Mouse (Mus musculus) monocyte, adult 5-6 weeks (primary cell): ENCODE results near the gene C330021F23Rik. TPM values are rescaled to one million over a fixed set of nuclear protein-coding genes. Genes with fewer than 3 reads are reported as not detected.

Source experiments
- ATAC-seq: fragments of 153-309, 156-312 bp; replicated peaks from 2 replicates; pipeline ENCODE4 v1.8.0; 2017; ENCODE audit warnings: mild to moderate bottlenecking; ENCODE audit not compliant: low TSS enrichment, insufficient number of reproducible peaks, severe bottlenecking, poor library complexity, low FRiP score
- total RNA-seq: library from RNA; stranded (forward); fragments of 200-1000, 200-491, 200-594 nt; gene quantifications from 3 replicates; pipeline ENCODE4 v1.2.3, GENCODE M21; 2017

Gene C330021F23Rik
- total RNA-seq, 1 experiment from 2014 or later, result 2.3 TPM

DNA sequence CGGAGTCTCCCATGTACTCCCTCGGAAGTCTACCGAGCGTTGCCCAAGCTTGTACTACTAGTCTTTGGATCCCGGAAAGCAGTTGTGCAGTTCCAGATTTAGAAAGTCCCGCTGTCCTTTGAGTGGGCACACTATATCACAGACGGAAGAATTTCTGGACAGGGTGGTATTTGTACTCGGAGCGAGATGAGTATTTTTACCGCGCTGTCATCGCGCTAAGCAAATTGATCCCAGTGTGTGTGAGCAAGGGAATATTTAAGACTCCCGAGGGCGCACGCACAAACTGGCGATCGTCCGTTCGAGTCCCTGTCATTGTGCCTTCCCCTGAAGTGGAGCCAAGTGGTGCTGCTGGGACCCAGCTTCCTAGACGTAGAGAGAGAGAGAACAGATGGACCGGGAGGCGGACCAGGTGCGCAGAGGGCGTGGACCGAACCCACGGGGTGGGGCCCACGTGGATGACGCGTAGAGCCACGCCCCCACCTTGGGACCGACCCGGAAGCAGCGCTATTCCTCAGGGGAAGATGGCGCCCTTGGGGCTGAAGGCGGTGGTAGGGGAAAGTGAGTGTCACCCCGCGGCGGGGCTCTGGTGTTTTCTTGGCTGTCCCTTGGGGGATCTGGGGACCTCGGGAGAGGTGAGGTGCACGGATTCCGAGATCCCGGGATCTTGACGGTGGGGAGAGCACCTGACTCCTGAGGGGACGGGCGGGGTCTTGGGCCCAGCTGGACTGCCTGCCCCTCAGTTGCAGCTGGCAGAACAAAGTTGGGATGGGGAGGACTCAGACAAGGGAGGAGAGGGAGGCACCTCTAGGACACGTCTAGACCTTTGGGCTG, 63.1 kb downstream of the C330021F23Rik start, which contains the start of gene Stxbp2:
Gene Stxbp2, plus strand, starts transcription at position 309 of the 831 bp plus-strand sequence.
- ATAC-seq, result peak; percentile 84

DNA sequence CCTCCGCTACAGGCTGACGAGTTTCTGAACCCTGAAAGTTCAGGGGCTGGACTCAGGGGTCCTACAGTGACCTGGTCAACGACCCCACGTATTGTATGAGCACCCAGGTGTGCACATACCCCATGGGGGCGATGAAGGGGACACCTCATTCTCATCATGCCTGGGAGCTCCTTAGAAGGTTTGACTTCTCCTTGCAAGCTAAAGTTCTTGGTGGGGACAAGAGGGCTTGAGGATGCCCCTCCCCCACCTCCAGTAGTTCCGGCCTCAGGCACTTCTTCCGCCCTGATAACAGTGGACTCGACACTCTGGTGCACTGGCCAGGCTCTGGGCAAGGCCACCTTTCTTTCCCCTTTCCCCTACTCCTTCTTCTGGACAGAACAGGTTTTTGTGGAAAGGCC, 63.7 kb downstream of the C330021F23Rik start:
- ATAC-seq, result peak; percentile 25; the same call in 1 of the 2 replicates

Other genes starting within 250 kb of the C330021F23Rik start
- gene A430078G23Rik, start 214.6 kb upstream of the C330021F23Rik start, total RNA-seq, result 62.9 to 119 TPM (median 81.1 TPM) in 3 replicates
- gene Arhgef18, start 175.0 kb upstream of the C330021F23Rik start, total RNA-seq, result 44.8 to 134 TPM (median 53.5 TPM) in 3 replicates
- 1.7 to 2.1 TPM in 2 of 3 replicates, not detected in the other for gene Pex11g, start 100.3 kb upstream of the C330021F23Rik start, total RNA-seq
- 0.29 TPM in 1 of 3 replicates, not detected in the others for gene Tex45, start 97.1 kb upstream of the C330021F23Rik start, total RNA-seq
- 1.6 to 2.7 TPM (median 2.0 TPM) in 3 replicates for gene Zfp358, start 74.9 kb upstream of the C330021F23Rik start, total RNA-seq
- gene Mcoln1, start 67.5 kb upstream of the C330021F23Rik start, total RNA-seq, result 46.3 to 51.3 TPM (median 48.3 TPM) in 3 replicates
- 30.8 to 45.4 TPM (median 31.3 TPM) in 3 replicates for gene Pnpla6, start 52.6 kb upstream of the C330021F23Rik start, total RNA-seq
- not detected in 3 replicates for gene Camsap3, start 19.3 kb downstream of the C330021F23Rik start, total RNA-seq
- 62.7 to 73.3 TPM (median 67.6 TPM) in 3 replicates for gene Xab2, start 53.3 kb downstream of the C330021F23Rik start, total RNA-seq
- 127 to 142 TPM (median 131 TPM) in 3 replicates for gene Pet100, start 53.6 kb downstream of the C330021F23Rik start, total RNA-seq
- 0.67 to 0.96 TPM in 2 of 3 replicates, not detected in the other for gene Pcp2, start 57.6 kb downstream of the C330021F23Rik start, total RNA-seq
- gene Stxbp2, start 63.0 kb downstream of the C330021F23Rik start, total RNA-seq, result 132 to 212 TPM (median 174 TPM) in 3 replicates
- not detected in 3 replicates for gene Retn, start 87.8 kb downstream of the C330021F23Rik start, total RNA-seq
- 40.4 to 71.1 TPM (median 68.4 TPM) in 3 replicates for gene Mcemp1, start 97.8 kb downstream of the C330021F23Rik start, total RNA-seq
- gene Fcor, start 104.4 kb downstream of the C330021F23Rik start, total RNA-seq, result 4.3 to 4.9 TPM in 2 of 3 replicates, not detected in the other
- 24.4 to 30.4 TPM (median 24.6 TPM) in 3 replicates for gene Trappc5, start 108.3 kb downstream of the C330021F23Rik start, total RNA-seq
- 11.4 to 16.0 TPM (median 11.7 TPM) in 3 replicates for gene Fcer2a, start 126.2 kb downstream of the C330021F23Rik start, total RNA-seq
- 1.2 to 1.5 TPM in 2 of 3 replicates, not detected in the other for gene Clec4g, start 152.7 kb downstream of the C330021F23Rik start, total RNA-seq
- 12.6 to 30.8 TPM (median 30.4 TPM) in 3 replicates for gene Cd209a, start 181.0 kb downstream of the C330021F23Rik start, total RNA-seq